Mouse (Mus musculus) heart, adult 18-20 months (tissue): Measurements from ENCODE around the gene Calm2. TPM values are rescaled to one million over a fixed set of nuclear protein-coding genes. Genes with fewer than 3 reads are reported as not detected.
A peak's percentile ranks its signal among the peaks of the same experiment; 100 is the strongest.

Experiments used
- DNase-seq, 2 experiments: peaks; one replicate each; pipeline ENCODE4 v3.0.0; 2021 to 2022; ENCODE audit warnings: mixed read lengths in 1 of 2
- long read RNA-seq, 2 experiments: library from polyadenylated mRNA; stranded (forward); transcript quantifications; one replicate each; pipeline ENCODE4 v2.0.0; 2021
- total RNA-seq, 2 experiments: library from RNA; stranded (reverse); gene quantifications; 2 replicates each; pipeline ENCODE4 v1.2.3; 2021

Gene Calm2
- 100 to 1,000 TPM; 153 TPM for total RNA-seq
- long read RNA-seq, experiment 1, transcript Calm2-201 (6 exons, 1,205 nt), result major isoform, 180 of 185 reads
- long read RNA-seq, experiment 1, partial matches to known transcripts, result 3 of 185 reads
- long read RNA-seq, experiment 1, other reads (novel, unspliced or antisense), result 1 of 185 reads
- long read RNA-seq, experiment 2, transcript Calm2-201 (6 exons, 1,205 nt), result major isoform, 111 of 115 reads
- long read RNA-seq, experiment 2, partial matches to known transcripts, result 1 of 115 reads
- long read RNA-seq, experiment 2, other reads (novel, unspliced or antisense), result 3 of 115 reads

- DNase-seq, result peak; percentile 98 to 99
These were observed at the start of gene Calm2 for GRCm38 (mm10) chr17:87446767-87447611. TSS of gene Calm2 (minus strand) at chr17:87446935.

GRCm38 (mm10) chr17:87495504-87495903 lies 48.8 kb upstream of the Calm2 start:
- DNase-seq, result no peak

- no peak for DNase-seq
These were observed 47.6 kb upstream of the Calm2 start for GRCm38 (mm10) chr17:87494310-87494709.

- no peak for DNase-seq
These were observed 45.6 kb upstream of the Calm2 start for GRCm38 (mm10) chr17:87492286-87492685.

- peak; percentile 34 to 37 for DNase-seq
These were observed 43.6 kb upstream of the Calm2 start for GRCm38 (mm10) chr17:87490295-87490694.

- no peak for DNase-seq
These were observed 39.0 kb upstream of the Calm2 start for GRCm38 (mm10) chr17:87485751-87486150.

- DNase-seq, result no peak
These were observed 36.1 kb upstream of the Calm2 start for GRCm38 (mm10) chr17:87482867-87483266.

- peak; percentile 20 to 22 for DNase-seq
These were observed 31.8 kb upstream of the Calm2 start for GRCm38 (mm10) chr17:87478569-87478968.

- DNase-seq, result no peak
These were observed 30.9 kb upstream of the Calm2 start for GRCm38 (mm10) chr17:87477611-87478010.

- DNase-seq, result no peak
These were observed 28.6 kb upstream of the Calm2 start for GRCm38 (mm10) chr17:87475356-87475755.

GRCm38 (mm10) chr17:87474501-87474795 lies 27.7 kb upstream of the Calm2 start:
- DNase-seq, result peak in 1 of 2 experiments; percentile 22

GRCm38 (mm10) chr17:87473736-87474500 lies 27.2 kb upstream of the Calm2 start:
- peak; percentile 45 to 59 for DNase-seq

- DNase-seq, result no peak
These were observed 26.7 kb upstream of the Calm2 start for GRCm38 (mm10) chr17:87473441-87473735.

GRCm38 (mm10) chr17:87472879-87473278 lies 26.1 kb upstream of the Calm2 start:
- DNase-seq, result no peak

- no peak for DNase-seq
These were observed 24.9 kb upstream of the Calm2 start for GRCm38 (mm10) chr17:87471661-87472060.

GRCm38 (mm10) chr17:87470797-87471196 lies 24.1 kb upstream of the Calm2 start:
- no peak for DNase-seq

- no peak for DNase-seq
These were observed 23.5 kb upstream of the Calm2 start for GRCm38 (mm10) chr17:87470282-87470681.

- no peak for DNase-seq
These were observed 22.7 kb upstream of the Calm2 start for GRCm38 (mm10) chr17:87469428-87469827.

- no peak for DNase-seq
These were observed 21.9 kb upstream of the Calm2 start for GRCm38 (mm10) chr17:87468616-87469015.

- DNase-seq, result no peak
These were observed 14.8 kb upstream of the Calm2 start for GRCm38 (mm10) chr17:87461499-87461896.

- DNase-seq, result no peak
These were observed 14.1 kb upstream of the Calm2 start for GRCm38 (mm10) chr17:87460669-87461498.
